Mouse (Mus musculus) forebrain, embryonic 10.5 days (tissue): ENCODE measurements at regions not wholly inside any gene's neighbourhood (a gene's known extent, or its start where the extent isn't known, plus 50 kb on each side); places are given as distances from the start of the nearest gene placed in this dataset.

Experiments used
- DNase-seq: peaks from one replicate; pipeline ENCODE4 v3.0.0-alpha.2; 2017; ENCODE audit warnings: low spot score; ENCODE audit errors: extremely low spot score
- H3K27ac ChIP-seq: fragments of 300-500 bp; sonication (generic); 2 replicates; pipeline ENCODE4 v1.5.1; 2016; ENCODE audit warnings: mild to moderate bottlenecking
- H3K27me3 ChIP-seq: fragments of 300-500 bp; sonication (generic); 2 replicates; pipeline ENCODE4 v1.6.1; 2016; ENCODE audit warnings: mild to moderate bottlenecking; ENCODE audit not compliant: poor library complexity, severe bottlenecking
- H3K36me3 ChIP-seq: fragments of 300-500 bp; sonication (generic); replicated peaks from 2 replicates; pipeline ENCODE4 v1.6.1; 2016; ENCODE audit warnings: mild to moderate bottlenecking, moderate library complexity
- H3K4me1 ChIP-seq: fragments of 300-500 bp; sonication (generic); 2 replicates; pipeline ENCODE4 v1.6.1; 2016
- H3K4me3 ChIP-seq: fragments of 300-500 bp; sonication (generic); 2 replicates; pipeline ENCODE4 v1.5.1; 2016; ENCODE audit warnings: mild to moderate bottlenecking, moderate library complexity
- H3K9me3 ChIP-seq: fragments of 300-500 bp; sonication (generic); 2 replicates; pipeline ENCODE4 v1.6.1; 2016; ENCODE audit warnings: mild to moderate bottlenecking, moderate library complexity
- WGBS: fragments of 180-500 bp; shearing (Covaris S2); methylation state at CpG from one replicate; pipeline ENCODE4 v1.1.7; 2016; 5-methylcytosine and 5-hydroxymethylcytosine counted together

GRCm38 (mm10) chr8:36376579-36377350 lies 611.2 kb downstream of the Gm19410 start:
- DNase-seq, result no peak
- 72% methylated on average over 5 of the region's 5 CpGs for WGBS
- no peaks in the 10 kb centered on the region for H3K36me3 ChIP-seq

DNA sequence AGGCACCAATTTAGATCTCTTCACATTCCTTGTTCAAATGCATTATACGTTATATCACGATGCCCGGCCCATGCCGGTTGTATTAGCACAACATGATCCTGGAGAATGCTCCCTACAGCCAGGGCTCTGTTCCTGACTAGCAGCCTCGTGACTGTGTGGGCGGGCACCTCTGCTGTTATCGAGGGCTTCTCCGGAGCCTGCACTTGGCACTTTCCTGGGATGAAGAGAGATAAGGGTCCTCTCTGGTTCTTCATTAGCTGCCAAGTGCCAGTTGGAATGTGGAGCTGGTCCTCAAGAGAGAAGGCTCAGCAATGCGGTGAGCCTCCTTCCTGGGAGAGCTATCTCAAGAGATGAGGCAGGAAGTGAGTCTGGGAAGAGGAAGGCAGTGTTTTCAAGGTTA lies 598.9 kb upstream of the AI429214 start:
- Histone ChIP-seq H3K9me3 (no peaks in the 10 kb centered on the region), H3K27ac (no peak overlapping the region), H3K4me3 (no peak overlapping the region), H3K36me3 (no peaks in the 10 kb centered on the region), H3K27me3 (no peaks in the 10 kb centered on the region), H3K4me1 (no peaks in the 10 kb centered on the region)
- no peak for DNase-seq
- WGBS, result 89% methylated on average over 9 of the region's 9 CpGs

More at GRCm38 (mm10) chr8:36376579-36377350, 611.2 kb downstream of the Gm19410 start:
- peaks cover 7% of the 10 kb centered on the region for H3K4me1 ChIP-seq
- H3K4me3 ChIP-seq, result no peak overlapping the region
- no peaks in the 10 kb centered on the region for H3K27me3 ChIP-seq
- no peaks in the 10 kb centered on the region for H3K9me3 ChIP-seq
- no peak overlapping the region for H3K27ac ChIP-seq

DNA sequence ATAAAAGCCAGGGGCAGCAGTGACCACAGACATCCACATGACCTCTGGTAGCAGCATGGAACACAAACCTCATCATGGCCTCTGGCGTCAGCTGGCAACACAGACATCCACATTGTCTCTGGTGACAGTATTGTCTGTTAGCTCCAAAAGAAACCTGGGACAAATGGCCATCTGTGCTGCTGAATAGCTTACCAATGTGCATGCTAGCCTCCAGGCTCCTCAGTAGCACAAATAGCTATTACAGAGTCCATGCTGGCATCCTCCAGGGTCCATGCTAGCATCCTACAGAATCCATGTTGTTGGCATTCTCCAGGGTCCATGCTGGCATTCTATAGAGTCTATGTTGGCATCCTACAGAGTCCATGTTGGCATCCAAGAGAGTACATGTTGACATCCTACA lies 596.9 kb upstream of the AI429214 start:
- H3K27ac ChIP-seq, result no peak overlapping the region
- no peak overlapping the region for H3K4me3 ChIP-seq
- no peaks in the 10 kb centered on the region for H3K27me3 ChIP-seq
- H3K36me3 ChIP-seq, result no peaks in the 10 kb centered on the region
- WGBS, result 83% methylated on average over 1 of the region's 1 CpGs
- DNase-seq, result no peak
- H3K4me1 ChIP-seq, result peaks cover 12% of the 10 kb centered on the region
- no peaks in the 10 kb centered on the region for H3K9me3 ChIP-seq

DNA sequence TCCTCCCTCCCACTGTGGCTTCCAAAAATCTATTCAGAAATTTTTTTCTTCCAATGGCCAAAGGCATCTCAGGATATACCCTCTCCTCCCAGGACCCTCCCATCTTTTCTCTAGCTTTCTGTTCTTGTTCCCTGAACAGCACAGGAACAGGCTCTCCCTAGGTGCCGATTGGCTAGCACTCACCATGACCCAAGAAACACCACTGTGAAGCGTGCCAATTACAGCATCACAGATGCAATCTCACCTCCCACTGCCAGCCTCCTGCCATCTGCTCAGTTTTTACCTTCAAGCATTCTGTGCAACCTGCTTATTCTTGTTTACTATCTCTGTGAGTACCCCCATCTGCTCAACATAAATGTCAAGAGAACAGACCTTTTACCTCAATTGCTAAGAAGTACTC lies 586.7 kb upstream of the AI429214 start:
- no peak overlapping the region for H3K27ac ChIP-seq
- no peaks in the 10 kb centered on the region for H3K27me3 ChIP-seq
- no peaks in the 10 kb centered on the region for H3K9me3 ChIP-seq
- H3K4me1 ChIP-seq, result no peaks in the 10 kb centered on the region
- no peak overlapping the region for H3K4me3 ChIP-seq
- DNase-seq, result no peak
- WGBS, result 84% methylated on average over 2 of the region's 2 CpGs
- no peaks in the 10 kb centered on the region for H3K36me3 ChIP-seq
